Mouse (Mus musculus) CH12.LX (cell line): Measurements from ENCODE around the gene Dpp6. TPM values are rescaled to one million over a fixed set of nuclear protein-coding genes. Genes with fewer than 3 reads are reported as not detected.

Experiments used
- DNase-seq: peaks from one replicate; pipeline ENCODE4 v3.0.0-alpha.2; 2013; ENCODE audit errors: extremely low read depth
- H3K27ac ChIP-seq: 2 replicates; pipeline ENCODE4 v1.5.1; 2012; ENCODE audit warnings: low read depth, mild to moderate bottlenecking, control low read depth, moderate library complexity; ENCODE audit not compliant: insufficient read depth
- H3K27me3 ChIP-seq: replicated peaks from 2 replicates; pipeline ENCODE3; 2012; ENCODE audit warnings: inconsistent platforms
- H3K36me3 ChIP-seq, 2 experiments: replicated peaks in 1 of 2; 2 replicates each; pipeline versions ENCODE3 to v1.6.1; 2012; ENCODE audit warnings: inconsistent platforms in 1 of 2, low read length in 1 of 2, mild to moderate bottlenecking in 1 of 2, mixed read lengths in 1 of 2, moderate library complexity in 1 of 2; ENCODE audit not compliant: control insufficient read depth in 1 of 2, insufficient read depth in 1 of 2
- H3K4me1 ChIP-seq, 2 experiments: 2 replicates each; pipeline ENCODE4 v1.6.1; 2012; ENCODE audit warnings: inconsistent platforms in 1 of 2, moderate library complexity in 1 of 2; ENCODE audit not compliant: insufficient read depth in 2 of 2, control insufficient read depth in 1 of 2
- H3K4me2 ChIP-seq: 2 replicates; pipeline ENCODE4 v1.6.1; 2012; ENCODE audit warnings: low read depth, mild to moderate bottlenecking, control low read depth; ENCODE audit not compliant: poor library complexity, insufficient read depth, severe bottlenecking
- H3K4me3 ChIP-seq, 3 experiments: fragments of 150-350 bp in 1 of 3; sonication (generic) in 1 of 3; replicated peaks in 1 of 3; 2 replicates each; pipeline versions ENCODE3 to v1.5.1; 2011 to 2012; ENCODE audit warnings: low read depth in 2 of 3, low read length in 2 of 3, mild to moderate bottlenecking in 2 of 3, moderate library complexity in 2 of 3, control low read depth in 1 of 3, improper control_type of control experiment in 1 of 3, inconsistent platforms in 1 of 3, mixed read lengths in 1 of 3; ENCODE audit not compliant: poor library complexity in 1 of 3
- H3K79me2 ChIP-seq: replicated peaks from 2 replicates; pipeline ENCODE4 v1.6.1; 2012; ENCODE audit warnings: mild to moderate bottlenecking, moderate library complexity; ENCODE audit not compliant: control insufficient read depth, poor library complexity, insufficient read depth, severe bottlenecking; ENCODE audit errors: extremely low read depth
- H3K9ac ChIP-seq: 2 replicates; pipeline ENCODE4 v1.6.1; 2012; ENCODE audit warnings: low read depth, mild to moderate bottlenecking, control low read depth, moderate library complexity; ENCODE audit not compliant: insufficient read depth
- H3K9me3 ChIP-seq: replicated peaks from 2 replicates; pipeline ENCODE3; 2012; ENCODE audit warnings: low read length, inconsistent platforms, mixed read lengths
- BHLHE40 ChIP-seq: IDR thresholded peaks from 2 replicates; pipeline ENCODE4 v1.6.1; 2011; ENCODE audit warnings: mild to moderate bottlenecking, low read depth, low read length, improper control_type of control experiment
- CHD2 ChIP-seq: IDR thresholded peaks from 2 replicates; pipeline ENCODE4 v1.6.1; 2011; ENCODE audit warnings: low read length, improper control_type of control experiment
- CTCF ChIP-seq, 2 experiments: IDR thresholded peaks in 1 of 2; conservative IDR thresholded peaks in 1 of 2; 2 replicates each; pipeline ENCODE4 v1.5.1; 2011 to 2012; ENCODE audit warnings: low read depth in 2 of 2, low read length in 2 of 2, improper control_type of control experiment in 1 of 2, inconsistent platforms in 1 of 2, mild to moderate bottlenecking in 1 of 2, moderate library complexity in 1 of 2
- EP300 ChIP-seq: IDR thresholded peaks from 2 replicates; pipeline ENCODE4 v1.6.1; 2011; ENCODE audit warnings: low read length, improper control_type of control experiment
- ETS1 ChIP-seq: conservative IDR thresholded peaks from 2 replicates; pipeline ENCODE4 v1.6.1; 2012; ENCODE audit warnings: low read depth, mild to moderate bottlenecking, inconsistent platforms, low read length, improper control_type of control experiment, moderate library complexity
- JUN ChIP-seq: IDR thresholded peaks from 2 replicates; pipeline ENCODE4 v1.6.1; 2011; ENCODE audit warnings: low read depth, mild to moderate bottlenecking, low read length, improper control_type of control experiment, moderate library complexity; ENCODE audit not compliant: insufficient read depth
- JUND ChIP-seq: conservative IDR thresholded peaks from 2 replicates; pipeline ENCODE4 v1.6.1; 2011; ENCODE audit warnings: low read depth, low read length, improper control_type of control experiment
- KAT2A ChIP-seq: IDR thresholded peaks from 2 replicates; pipeline ENCODE4 v1.6.1; 2012; ENCODE audit warnings: low read length, improper control_type of control experiment, inconsistent platforms; ENCODE audit not compliant: insufficient replicate concordance
- MAX ChIP-seq: IDR thresholded peaks from 2 replicates; pipeline ENCODE4 v1.6.1; 2011; ENCODE audit warnings: low read length, improper control_type of control experiment
- MAZ ChIP-seq: IDR thresholded peaks from 2 replicates; pipeline ENCODE4 v1.6.1; 2012; ENCODE audit warnings: low read depth, mild to moderate bottlenecking, inconsistent platforms, low read length, improper control_type of control experiment, moderate library complexity
- MEF2A ChIP-seq: IDR thresholded peaks from 2 replicates; pipeline ENCODE4 v1.6.1; 2014; ENCODE audit warnings: low read depth, mild to moderate bottlenecking, inconsistent platforms, low read length, improper control_type of control experiment, borderline replicate concordance
- MXI1 ChIP-seq: IDR thresholded peaks from 2 replicates; pipeline ENCODE4 v1.6.1; 2011; ENCODE audit warnings: mild to moderate bottlenecking, low read depth, low read length, improper control_type of control experiment
- PAX5 ChIP-seq: IDR thresholded peaks from 2 replicates; pipeline ENCODE4 v1.6.1; 2012; ENCODE audit warnings: low read length, inconsistent platforms, mixed read lengths
- POLR2A ChIP-seq: IDR thresholded peaks from 2 replicates; pipeline ENCODE4 v1.6.1; 2011; ENCODE audit warnings: low read depth, mild to moderate bottlenecking, improper control_type of control experiment, low read length
- SIN3A ChIP-seq: IDR thresholded peaks from 2 replicates; pipeline ENCODE4 v1.6.1; 2012; ENCODE audit warnings: low read length, improper control_type of control experiment, inconsistent platforms
- TBP ChIP-seq: conservative IDR thresholded peaks from 2 replicates; pipeline ENCODE4 v1.6.1; 2011; ENCODE audit warnings: low read depth, low read length, improper control_type of control experiment
- TCF12 ChIP-seq: IDR thresholded peaks from 2 replicates; pipeline ENCODE4 v1.6.1; 2014; ENCODE audit warnings: low read depth, mild to moderate bottlenecking, inconsistent platforms, low read length, improper control_type of control experiment
- UBTF ChIP-seq: IDR thresholded peaks from 2 replicates; pipeline ENCODE4 v1.6.1; 2012; ENCODE audit warnings: low read depth, mild to moderate bottlenecking, inconsistent platforms, low read length, improper control_type of control experiment, moderate library complexity
- ZKSCAN1 ChIP-seq: IDR thresholded peaks from 2 replicates; pipeline ENCODE4 v1.6.1; 2012; ENCODE audit warnings: low read depth, inconsistent platforms, low read length, improper control_type of control experiment, borderline replicate concordance
- ZMIZ1 ChIP-seq: IDR thresholded peaks from 2 replicates; pipeline ENCODE4 v1.6.1; 2012; ENCODE audit warnings: low read depth, mild to moderate bottlenecking, inconsistent platforms, low read length, improper control_type of control experiment
- ZNF384 ChIP-seq: IDR thresholded peaks from 2 replicates; pipeline ENCODE4 v1.6.1; 2012; ENCODE audit warnings: low read depth, low read length, improper control_type of control experiment, inconsistent platforms
- dilution Hi-C: fragments of 300-500 bp; cut with MboI; formaldehyde crosslinking; loops from 2 replicates; pipeline ENCODE4 v1.14.3; 2020; ENCODE audit warnings: low sequenced_read_pairs; ENCODE audit not compliant: extremely low pct_unique_long_range_greater_than_20kb, extremely low pct_ligation_motif_present
- in situ Hi-C: fragments of 300-500 bp; cut with MboI; formaldehyde crosslinking; loops from 3 replicates; pipeline ENCODE4 v1.14.3; 2019; ENCODE audit warnings: low sequenced_read_pairs, low pct_ligation_motif_present, low pct_unique_long_range_greater_than_20kb, mixed read lengths
- polyA plus RNA-seq: library from polyadenylated mRNA; unstranded; fragments of >175 nt; gene quantifications from 2 replicates; pipeline ENCODE4 v1.2.1, GENCODE M21; 2012; ENCODE audit warnings: low read depth; ENCODE audit not compliant: insufficient read length
- total RNA-seq, 2 experiments: library from RNA; depleted of rRNA; stranded (reverse); fragments of 300-350 nt in 1 of 2; fragments of >200 nt in 1 of 2; gene quantifications; 2 replicates each; pipeline ENCODE4 v1.2.3; 2012 to 2014

Gene Dpp6
- total and polyA plus RNA-seq, 3 experiments: not detected

GRCm38 (mm10) chr5:27271336-27271735 is 454.3 kb downstream of the Dpp6 start:
- DNase-seq: no peak
- dilution Hi-C loops: no loop called here

GRCm38 (mm10) chr5:27274781-27275395 is 457.9 kb downstream of the Dpp6 start:
- Histone ChIP-seq H3K4me3 (no peak overlapping the region), H3K79me2 (no peaks in the 10 kb centered on the region), H3K4me2 (no peak overlapping the region), H3K9me3 (peaks cover 30% of the 10 kb centered on the region), H3K27me3 (no peaks in the 10 kb centered on the region), H3K4me1 (no peaks in the 10 kb centered on the region), H3K27ac (no peak overlapping the region), H3K36me3 (no peaks in the 10 kb centered on the region), H3K9ac (no peak overlapping the region)
- dilution Hi-C loops: no loop called here
- TF ChIP-seq MAX (no peak), POLR2A (no peak), UBTF (no peak), SIN3A (no peak), PAX5 (no peak), ZKSCAN1 (no peak)
- no peak for DNase-seq
- in situ Hi-C loops: no loop called here

More at GRCm38 (mm10) chr5:27271336-27271735, 454.3 kb downstream of the Dpp6 start:
- in situ Hi-C loops: no loop called here
- TF ChIP-seq TCF12 (no peak), ZMIZ1 (no peak), MXI1 (no peak), KAT2A (no peak), ETS1 (no peak)
- H3K79me2 ChIP-seq: no peaks in the 10 kb centered on the region
- H3K27me3 ChIP-seq: no peaks in the 10 kb centered on the region
- no peaks in the 10 kb centered on the region for H3K36me3 ChIP-seq
- H3K4me1 ChIP-seq: no peaks in the 10 kb centered on the region
- no peak overlapping the region for H3K9ac ChIP-seq
- H3K4me3 ChIP-seq: no peak overlapping the region
- peaks cover 45% of the 10 kb centered on the region for H3K9me3 ChIP-seq
- H3K27ac ChIP-seq: no peak overlapping the region
- no peak overlapping the region for H3K4me2 ChIP-seq

- Histone ChIP-seq H3K4me3 (no peak overlapping the region), H3K27ac (no peak overlapping the region), H3K4me2 (no peak overlapping the region), H3K27me3 (no peaks in the 10 kb centered on the region), H3K79me2 (no peaks in the 10 kb centered on the region), H3K4me1 (no peaks in the 10 kb centered on the region), H3K36me3 (no peaks in the 10 kb centered on the region), H3K9ac (no peak overlapping the region), H3K9me3 (peaks cover 27% of the 10 kb centered on the region)
- DNase-seq: no peak
- in situ Hi-C loops: no loop called here
- TF ChIP-seq CHD2 (no peak), MAZ (no peak), JUND (no peak), TBP (no peak), MEF2A (no peak), JUN (no peak), MXI1 (no peak), EP300 (no peak), BHLHE40 (no peak), CTCF (conservative IDR thresholded peaks at IDR 0.05 in 1 of 2, IDR thresholded peaks at IDR 0.05 in 1 of 2; ENCODE audit: low read depth in 2 of 2, low read length in 2 of 2) (no peak), ZNF384 (no peak), KAT2A (no peak), MAX (no peak)
- dilution Hi-C loops: no loop called here
Observed at GRCm38 (mm10) chr5:27275871-27276270, 458.9 kb downstream of the Dpp6 start.
